Mouse (Mus musculus): Measurements from ENCODE around the gene Arhgef5.

DNA sequence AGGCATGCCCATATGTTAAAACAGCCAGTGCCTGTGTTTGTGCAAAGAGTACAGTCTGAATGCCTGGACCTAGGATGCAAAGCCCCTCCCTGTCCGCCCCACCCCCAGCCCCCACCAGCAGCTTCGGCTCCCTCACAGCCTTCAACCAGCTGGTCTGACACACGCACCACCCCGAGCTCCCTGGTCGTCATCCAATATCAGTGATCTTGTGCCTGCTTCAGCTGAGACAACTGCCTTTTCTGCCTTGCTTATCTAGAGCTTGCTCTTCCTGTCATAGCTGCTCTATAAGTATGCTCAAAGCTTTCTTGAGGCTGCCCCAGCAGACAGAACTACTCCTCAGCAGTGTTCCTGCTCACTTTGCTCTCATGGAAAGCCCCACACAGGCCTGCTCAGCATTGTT lies 30.5 kb downstream of the Arhgef5 start:
- no peak for TF ChIP-seq CTCF (IDR thresholded peaks at IDR 0.05; ENCODE audit: insufficient read depth, low read length)
- TF ChIP-seq POLR2A (IDR thresholded peaks at IDR 0.05; ENCODE audit: borderline replicate concordance, extremely low read depth, low read depth, low read length): no peak

All from lung, adult 2 months (tissue).